Mouse (Mus musculus): ENCODE data around the gene Ttn.

Ttn gene

DNA sequence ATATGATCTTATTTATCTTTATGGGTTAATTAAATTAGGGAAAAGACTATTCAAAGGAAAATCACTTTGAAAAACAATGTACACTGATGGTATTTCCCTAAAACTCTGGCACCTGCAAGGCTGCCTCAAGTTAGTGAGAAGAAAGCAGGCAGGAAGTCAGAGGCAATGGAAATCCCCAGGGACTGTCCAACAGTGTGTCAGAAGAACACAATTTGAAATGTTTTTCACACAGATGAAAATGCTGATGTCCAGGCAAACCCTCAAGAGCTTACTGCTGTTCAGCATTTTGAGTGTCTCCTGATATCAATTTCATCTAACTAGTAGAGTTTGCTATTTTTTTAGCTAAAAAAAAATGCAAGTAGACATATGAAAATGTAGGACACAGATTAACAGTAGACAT, 161.9 kb downstream of the Ttn start:
- DNase-seq (ENCODE audit: low spot score) = no peak

DNA sequence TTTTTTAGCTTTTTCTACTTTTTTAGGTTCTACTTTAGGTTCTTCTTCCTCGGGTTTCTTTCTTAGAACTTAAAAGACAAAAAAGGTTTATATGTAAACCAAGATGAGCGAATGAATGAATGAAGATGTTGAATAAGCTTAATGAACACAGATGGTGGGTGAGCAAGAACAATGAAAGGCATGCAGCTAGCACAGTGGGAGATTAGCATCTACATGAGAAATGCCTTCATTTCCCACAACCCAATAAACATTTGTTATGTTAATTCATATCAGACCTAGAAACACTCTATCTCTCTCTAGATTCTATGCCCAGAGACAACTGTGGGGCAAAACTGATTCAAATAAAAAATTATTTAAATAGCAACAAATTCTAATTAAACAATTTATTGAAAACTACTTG, 164.6 kb downstream of the Ttn start:
- no peak for DNase-seq (ENCODE audit: low spot score)

DNA sequence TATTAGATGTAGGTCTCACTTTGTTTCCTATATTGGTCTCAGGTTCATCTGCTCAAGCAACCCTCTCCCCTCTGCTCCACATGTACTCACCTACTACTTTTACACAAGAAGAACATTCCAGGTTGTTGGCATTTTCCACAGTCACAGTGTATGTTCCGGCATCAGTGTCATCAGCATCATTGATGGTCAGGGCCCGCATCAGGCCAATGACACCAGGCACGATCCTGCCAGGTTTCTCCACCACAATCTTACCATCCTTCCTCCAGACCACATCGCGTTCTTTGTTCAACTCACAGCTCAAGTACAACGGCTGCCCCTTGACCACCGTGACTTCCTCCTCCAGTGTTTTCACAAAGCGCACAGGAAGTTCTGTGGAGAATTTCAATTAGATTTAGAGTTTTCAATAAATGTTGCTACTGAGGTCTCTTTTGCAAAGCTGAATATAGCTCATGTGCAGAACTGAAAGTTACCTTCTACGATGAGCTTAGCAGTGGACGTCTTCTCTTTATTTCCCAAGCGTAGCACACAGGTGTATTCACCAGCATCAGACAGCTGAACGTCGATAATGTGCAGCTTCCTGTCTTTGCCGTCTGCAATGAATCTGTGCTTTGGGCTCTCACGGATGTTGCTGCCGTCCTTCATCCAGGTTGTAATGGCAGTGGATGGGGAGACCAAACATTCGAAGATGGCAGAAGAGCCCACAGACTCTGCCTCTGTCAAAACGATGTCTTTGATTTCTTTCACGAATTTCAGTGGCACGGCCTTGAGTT, 168.1 kb downstream of the Ttn start:
- no peak for DNase-seq (ENCODE audit: low spot score)

DNA sequence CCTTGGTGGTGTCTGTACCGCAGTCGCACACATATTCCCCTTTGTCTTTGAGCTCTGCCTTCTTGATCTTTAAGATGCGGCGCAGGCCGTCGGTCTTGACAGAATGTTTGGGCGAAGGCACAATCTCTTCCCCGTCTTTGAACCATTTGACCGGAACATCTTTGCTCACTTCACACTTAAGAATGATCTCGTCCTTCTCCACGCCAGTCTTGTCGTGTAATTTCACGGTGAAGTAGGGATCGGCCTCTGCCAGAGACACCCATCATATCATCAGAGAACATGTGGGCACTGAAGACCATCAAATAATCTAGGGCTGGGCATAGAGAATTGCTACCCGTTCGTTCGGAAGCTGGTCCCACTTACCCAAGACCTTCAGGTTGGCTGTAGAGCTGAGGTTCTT, 171.2 kb downstream of the Ttn start:
- DNase-seq (ENCODE audit: low spot score) = no peak

DNA sequence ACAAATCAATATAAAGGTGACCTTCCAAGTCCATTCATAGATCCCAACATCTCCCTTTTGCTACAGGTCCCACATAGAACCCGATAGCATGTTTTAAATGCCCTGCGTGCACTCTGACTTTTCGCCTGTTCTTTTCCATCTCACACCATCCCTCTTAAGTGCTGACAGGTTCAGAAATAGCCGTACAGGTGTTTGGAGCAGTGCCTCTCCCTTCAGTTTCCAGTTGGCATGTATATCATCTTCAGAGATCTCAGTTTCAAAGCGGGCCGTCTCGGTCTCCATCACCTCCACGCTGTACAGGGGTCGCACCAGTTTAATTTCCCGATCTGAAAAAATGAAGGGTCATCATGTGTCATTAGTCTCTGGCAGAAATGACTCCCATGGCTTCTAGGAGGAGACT, 174.0 kb downstream of the Ttn start:
- no peak for DNase-seq (ENCODE audit: low spot score)

DNA sequence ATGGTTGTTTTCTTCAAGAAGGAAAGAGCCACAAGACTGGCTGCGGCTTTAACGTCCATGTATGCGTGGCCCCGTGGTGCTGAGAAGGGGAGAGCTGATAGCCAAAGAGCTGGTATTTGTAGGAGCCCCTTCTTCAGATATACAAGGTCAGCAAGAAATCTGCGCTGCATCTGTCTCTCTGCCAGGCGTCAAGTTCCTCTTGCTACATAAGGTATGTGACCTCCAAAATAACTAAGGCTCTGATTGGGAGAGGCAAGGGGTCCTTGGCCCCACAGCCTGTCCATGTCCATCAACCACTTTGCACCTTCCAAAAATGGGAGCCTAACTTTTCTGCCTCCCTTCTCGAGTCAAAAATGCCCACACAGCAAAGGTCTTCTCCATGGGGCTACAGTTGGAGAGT, 175.1 kb downstream of the Ttn start:
- DNase-seq (ENCODE audit: low spot score) = no peak

DNA sequence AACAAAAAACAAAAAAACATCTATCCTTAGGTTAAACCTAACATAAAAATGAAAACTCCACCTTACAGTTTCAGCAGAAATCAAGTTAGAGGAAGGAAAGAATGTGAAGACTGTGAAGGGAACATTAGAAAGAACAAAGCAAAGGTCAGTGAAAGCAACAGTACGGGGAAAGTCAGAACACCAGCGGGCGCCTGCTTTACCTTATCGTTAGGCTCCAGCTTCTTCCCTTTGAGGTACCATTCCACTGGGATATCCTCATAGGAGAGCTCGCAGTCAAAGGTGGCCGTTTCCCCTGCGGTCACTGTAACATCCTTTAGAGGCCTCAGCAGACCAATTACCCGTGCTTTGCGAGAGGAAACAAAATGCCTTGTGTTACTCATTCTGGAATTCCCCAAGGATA, 175.5 kb downstream of the Ttn start:
- DNase-seq (ENCODE audit: low spot score) = no peak

DNA sequence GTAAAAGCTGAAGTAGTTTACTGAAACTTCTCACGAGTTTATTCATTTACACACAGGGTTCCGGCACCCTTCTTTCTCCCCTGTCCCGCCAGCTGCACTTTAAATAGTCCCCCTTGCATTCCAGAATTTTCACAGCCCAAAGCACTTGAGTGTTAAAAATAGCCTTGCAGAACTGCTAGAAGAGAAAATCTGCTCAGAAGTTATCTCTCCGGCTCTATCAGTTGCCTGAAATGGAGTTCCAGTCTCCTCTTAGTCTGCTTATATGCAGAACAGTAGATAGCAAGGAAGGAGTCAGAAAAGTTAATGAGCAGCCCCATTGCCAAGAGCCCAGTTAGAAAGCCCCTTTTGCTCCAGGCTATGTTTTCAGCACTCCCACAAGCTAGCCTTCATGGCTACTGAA, 176.0 kb downstream of the Ttn start:
- DNase-seq (ENCODE audit: low spot score) = no peak

DNA sequence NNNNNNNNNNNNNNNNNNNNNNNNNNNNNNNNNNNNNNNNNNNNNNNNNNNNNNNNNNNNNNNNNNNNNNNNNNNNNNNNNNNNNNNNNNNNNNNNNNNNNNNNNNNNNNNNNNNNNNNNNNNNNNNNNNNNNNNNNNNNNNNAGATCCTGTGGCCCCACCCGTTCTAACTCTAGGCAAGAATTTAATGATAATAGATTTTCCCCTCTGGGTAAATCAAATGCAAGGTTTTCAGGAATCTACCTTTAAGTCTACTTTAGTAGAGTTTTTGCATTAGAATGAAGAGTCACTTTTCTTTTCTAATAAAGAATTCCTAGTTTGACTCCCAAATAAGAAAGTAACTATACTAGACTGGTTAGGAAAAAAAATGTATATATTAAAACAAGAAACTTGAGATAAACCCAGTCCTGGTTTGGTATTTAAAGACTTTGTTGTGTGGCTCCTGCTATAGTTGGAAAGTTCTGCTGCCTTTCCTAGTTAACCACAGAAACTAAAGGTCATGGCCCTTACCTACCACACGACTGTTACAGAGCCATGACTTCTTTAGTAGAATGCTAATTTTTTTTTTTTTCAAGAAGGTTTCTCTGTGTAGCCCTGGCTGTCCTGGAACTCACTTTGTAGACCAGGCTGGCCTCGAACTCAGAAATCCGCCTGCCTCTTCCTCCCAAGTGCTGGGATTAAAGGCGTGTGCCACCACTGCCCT, 177.0 kb downstream of the Ttn start:
- no peak for DNase-seq (ENCODE audit: low spot score)

DNA sequence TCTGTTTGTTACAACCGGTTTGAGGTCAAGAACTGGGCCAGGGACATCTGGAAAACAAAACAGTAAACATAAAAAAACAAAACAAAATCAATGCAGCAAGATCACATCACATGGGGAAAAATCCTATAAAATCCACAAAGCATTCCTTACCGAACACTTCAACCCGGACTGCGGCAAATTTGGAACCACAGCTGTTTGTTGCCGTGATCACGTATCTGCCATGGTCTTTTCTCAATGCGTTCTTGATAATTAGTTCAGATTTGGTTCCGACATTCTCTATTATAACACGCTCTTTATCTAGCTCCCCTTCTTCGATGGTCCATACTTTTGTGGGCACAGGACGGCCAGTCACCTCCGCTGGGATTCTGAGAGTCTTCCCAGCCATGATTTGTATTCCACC, 198.2 kb downstream of the Ttn start:
- DNase-seq (ENCODE audit: low spot score) = no peak

DNA sequence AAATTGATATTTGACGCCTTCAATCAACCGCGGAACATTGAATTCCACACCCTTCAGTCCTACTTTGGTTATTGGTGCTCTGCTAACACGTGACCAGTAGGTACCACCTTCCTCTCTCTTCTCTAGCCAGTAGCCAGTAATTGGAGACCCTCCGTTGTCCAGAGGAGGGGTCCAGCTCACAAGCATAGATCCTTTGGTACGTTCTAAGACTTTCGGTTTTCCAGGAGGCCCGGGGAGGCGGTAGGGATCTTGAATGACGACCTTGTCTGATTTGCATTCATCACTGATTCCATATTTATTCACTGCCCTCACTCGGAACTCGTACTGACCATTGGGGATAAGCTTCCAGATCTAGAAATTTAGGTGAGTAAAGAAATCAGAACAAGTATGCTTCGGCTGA, 201.6 kb downstream of the Ttn start:
- DNase-seq (ENCODE audit: low spot score) = no peak

DNA sequence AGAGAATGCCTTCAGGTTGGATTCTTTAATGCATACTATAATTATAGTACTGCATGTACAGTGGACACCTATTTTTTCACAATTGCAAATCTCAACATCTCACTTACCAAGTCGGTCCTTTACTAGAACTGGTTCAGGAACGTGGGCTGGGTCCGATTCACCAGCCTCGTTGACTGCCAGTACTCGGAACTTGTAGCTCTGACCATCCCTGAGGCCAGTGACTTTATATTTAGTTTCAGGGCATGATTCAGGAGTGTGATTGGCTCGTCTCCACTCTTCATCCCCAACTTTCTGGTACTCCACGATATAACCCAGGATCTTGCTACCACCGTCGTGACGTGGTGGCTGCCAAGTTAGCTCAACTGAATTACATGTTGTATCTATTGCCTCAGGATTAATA, 212.5 kb downstream of the Ttn start:
- no peak for DNase-seq (ENCODE audit: low spot score)

DNA sequence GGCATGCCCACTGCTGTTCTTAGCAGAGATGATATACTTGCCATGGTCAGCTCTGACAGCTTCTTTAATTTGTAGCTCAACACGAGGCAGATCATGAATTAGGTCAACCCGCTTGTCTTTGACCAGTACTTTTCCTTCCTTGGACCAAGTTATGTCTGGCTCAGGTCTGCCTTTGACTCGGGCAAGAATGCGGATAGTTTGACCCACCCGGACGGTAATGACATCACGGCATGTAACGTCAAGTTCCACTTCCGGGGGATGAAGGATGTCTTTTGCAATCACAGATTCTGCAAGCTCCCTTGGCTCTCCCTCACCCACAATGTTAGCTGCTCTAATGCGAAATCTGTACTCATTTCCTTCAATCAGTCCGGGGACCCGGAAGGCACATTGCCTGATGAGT, 215.1 kb downstream of the Ttn start:
- DNase-seq (ENCODE audit: low spot score) = no peak

DNA sequence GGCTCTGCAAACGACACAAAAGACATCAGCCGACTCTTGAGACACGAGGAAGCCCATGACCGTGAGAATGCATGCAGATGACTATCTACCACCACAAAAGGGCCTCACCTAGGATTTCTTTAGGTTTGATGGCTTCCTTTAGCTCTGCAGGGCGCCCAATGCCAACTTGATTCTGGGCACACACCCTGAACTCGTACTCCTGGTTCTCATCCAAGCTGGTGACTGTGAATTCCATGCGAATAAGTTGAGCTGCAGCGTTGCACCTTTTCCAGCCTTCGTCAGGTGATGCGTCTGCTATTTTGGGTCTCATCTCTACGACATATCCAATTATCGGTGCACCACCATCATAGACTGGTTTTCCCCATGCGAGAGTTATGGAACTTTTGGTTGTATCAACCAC, 217.8 kb downstream of the Ttn start:
- no peak for DNase-seq (ENCODE audit: low spot score)

DNA sequence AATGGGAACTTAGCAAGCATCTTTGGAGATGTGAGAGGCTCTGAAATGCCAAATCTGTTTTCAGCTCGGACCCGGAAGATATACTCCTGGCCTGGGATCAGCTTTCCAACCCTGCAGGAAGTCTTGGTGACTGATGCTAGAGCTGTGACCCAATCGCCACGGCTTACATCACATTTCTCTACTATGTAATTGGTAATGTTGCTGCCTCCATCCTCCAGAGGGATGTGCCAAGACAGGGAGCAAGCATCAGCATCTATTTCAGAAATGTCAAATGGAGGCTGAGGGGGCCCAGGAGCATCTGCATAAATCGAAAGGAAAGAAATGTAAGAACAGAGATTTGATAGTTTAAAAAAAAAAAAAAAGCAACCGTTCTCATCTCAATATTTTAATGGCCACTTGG, 220.2 kb downstream of the Ttn start:
- DNase-seq (ENCODE audit: low spot score) = no peak

DNA sequence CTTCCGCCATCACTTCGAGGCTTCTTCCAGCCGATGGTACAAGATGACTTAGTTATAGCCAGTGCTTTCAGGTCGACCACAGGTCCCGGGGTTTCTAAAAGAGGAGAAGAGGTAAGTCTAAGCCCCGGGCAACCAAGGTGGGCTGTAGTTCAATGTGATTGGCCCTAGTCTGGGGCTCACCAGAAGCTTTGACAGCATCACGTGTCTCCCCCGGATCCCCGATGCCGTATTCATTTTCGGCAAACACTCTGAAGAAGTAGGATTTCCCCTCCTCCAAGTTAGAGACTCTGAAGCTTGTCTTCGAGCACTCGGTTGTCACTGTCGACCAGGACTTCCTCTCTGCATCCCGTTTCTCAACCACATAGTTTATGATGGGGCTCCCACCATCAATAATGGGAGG, 225.9 kb downstream of the Ttn start:
- no peak for DNase-seq (ENCODE audit: low spot score)

DNA sequence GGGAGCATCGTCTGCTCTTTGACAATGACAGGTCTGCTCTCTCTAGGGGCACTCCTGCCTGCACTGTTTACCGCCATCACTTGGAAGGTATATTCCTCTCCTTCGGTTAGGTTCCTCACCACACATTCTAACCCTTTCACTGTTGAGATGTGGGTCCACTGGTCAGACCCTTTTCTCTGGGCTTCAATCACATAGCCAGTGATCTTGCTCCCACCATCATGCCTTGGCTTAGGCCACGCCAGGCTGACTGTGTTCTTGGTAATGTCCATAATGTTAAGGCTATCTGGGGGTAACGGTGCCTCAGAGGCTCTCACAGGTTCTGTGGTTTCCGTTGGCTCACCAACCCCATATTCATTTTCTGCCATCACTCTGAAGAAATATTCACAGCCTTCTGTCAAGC, 230.4 kb downstream of the Ttn start:
- no peak for DNase-seq (ENCODE audit: low spot score)

DNA sequence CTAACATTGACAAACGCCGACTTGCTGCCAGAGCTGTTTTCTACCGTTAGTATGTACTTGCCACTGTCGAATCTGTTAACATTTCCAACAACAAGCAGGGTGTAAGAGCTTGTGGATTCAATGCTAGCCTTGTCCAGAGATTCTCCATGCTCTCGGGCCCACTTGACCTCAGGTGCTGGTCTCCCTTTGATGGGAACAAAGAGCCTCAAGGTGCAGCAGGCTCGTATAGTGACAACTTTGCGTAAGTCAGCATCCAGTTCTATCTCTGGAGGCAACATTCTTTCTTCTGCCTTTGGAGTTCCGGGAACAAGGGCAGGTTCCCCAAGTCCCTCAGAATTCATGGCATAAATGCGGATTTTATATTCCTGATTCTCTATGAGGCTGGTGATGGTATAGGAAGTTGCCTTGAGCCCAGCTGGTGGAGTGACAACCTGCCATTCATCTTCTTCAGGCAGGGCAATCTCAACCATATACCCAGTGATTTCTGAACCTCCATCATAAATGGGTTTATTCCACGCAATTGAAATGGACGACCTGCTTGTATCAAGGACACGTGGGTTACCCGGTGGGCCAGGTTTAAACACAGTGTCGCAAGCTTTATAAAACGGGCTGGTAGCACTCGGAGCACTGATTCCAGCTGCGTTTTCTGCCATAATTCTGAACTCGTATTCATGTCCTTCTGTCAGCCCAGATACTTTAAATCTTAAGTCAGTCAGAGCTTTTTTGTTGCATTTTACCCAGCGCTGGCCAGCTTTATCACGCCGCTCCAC, 232.8 kb downstream of the Ttn start:
- no peak for DNase-seq (ENCODE audit: low spot score)

DNA sequence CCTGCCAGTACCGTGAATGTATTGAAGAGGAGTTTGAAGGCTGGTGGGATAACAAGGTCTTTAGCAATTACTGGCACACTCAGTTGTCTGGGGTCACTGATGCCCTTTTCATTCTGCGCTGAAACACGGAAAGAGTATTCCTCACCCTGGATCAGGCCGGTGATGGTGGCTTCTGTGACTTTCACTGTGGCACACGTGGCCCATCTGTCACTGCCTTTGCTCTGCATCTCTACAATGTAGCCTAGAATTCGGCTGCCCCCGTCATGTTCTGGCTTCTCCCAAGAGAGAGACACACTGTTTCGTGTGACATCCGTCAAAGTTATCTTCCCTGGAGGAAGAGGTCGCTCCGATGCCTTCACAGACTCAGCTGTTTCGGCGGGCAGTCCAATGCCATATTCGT, 233.7 kb downstream of the Ttn start:
- no peak for DNase-seq (ENCODE audit: low spot score)

DNA sequence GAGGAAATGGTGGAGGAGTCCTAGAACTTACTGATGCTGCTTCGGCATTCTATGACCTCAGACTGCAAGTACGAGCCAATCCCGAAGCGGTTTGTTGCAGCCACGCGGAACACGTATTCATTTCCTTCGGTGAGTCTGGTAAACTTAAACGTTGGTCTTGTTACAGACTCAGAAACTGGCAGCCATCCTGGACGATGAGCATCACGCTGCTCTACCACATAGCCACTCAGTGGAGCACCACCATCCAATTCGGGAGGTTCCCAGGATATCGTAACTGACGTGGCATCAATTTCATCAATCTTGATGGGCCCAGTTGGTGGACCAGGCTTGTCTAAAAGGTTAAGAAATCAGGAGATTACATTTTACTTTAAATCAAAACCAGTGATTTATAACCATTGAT, 262.7 kb downstream of the Ttn start:
- DNase-seq (ENCODE audit: low spot score) = no peak

DNA sequence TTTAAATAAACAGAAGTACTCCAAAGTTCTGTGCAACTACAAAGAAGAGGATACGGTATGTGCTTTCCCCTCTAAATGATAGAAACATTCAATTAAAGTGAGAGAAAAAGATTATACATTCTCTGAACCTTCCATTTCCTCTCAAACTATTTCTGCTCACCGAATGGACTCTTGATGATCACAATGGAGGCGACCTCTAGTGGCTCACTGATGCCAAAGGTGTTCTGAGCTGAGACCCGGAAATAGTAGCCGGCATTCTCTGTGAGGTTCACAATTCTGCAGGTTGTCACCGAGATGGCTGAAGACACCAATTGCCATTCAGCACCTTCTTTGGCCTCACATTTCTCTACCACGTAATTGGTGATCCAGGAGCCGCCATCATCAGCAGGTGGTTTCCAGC, 267.4 kb downstream of the Ttn start:
- DNase-seq (ENCODE audit: low spot score) = no peak

DNA sequence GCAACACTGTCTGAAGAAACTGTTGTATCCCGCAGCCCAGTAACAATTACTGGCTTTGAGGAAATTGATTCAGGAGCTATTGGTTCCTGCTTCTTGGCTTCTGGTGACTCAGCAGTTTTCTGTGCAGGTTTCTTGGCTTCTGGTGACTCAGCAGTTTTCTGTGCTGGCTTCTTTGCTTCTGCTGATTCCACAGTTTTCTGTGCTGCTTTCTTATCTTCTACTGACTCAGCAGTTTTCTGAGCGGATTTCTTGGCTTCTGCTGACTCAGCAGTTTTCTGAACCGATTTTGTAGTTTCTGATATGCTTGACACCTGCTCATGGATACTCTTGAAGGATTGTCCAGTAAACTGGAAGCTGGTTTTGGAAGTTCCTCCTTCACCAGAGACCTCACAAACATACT, 273.8 kb downstream of the Ttn start:
- DNase-seq (ENCODE audit: low spot score) = no peak

DNA sequence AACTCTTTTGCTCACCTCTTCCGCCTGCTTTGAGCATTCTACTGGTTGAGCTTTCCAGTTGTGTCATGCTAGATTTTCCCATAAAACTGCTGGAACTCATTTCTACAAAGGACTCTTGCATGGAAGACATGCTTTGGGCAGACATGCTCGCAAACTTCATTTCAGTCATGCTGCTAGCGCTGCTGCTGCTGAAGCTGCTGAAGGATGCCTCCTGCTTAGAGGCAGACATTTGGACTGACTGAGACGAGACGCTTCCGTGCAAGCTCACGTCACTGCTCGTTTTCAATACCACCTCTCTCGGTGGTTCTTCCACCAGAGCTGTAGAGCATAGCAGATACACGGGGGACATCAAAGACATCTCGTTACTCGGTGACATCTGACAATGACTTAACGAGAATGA, 276.7 kb downstream of the Ttn start:
- DNase-seq (ENCODE audit: low spot score) = no peak

All from spleen, adult 12 weeks (tissue).